Mouse (Mus musculus) heart, embryonic 15.5 days (tissue): ENCODE measurements around the gene Ell. TPM values are rescaled to one million over a fixed set of nuclear protein-coding genes. Genes with fewer than 3 reads are reported as not detected.

Experiments
- ATAC-seq: fragments of 200-750 bp; cut with Nextera tagmentation; replicated peaks from 2 replicates; pipeline ENCODE4 v1.8.0; 2017; ENCODE audit warnings: low read depth, moderate TSS enrichment; ENCODE audit not compliant: insufficient number of reproducible peaks, insufficient read depth, low FRiP score
- H3K27ac ChIP-seq: fragments of 300-500 bp; sonication (generic); 2 replicates; pipeline ENCODE4 v1.5.1; 2015; ENCODE audit warnings: mild to moderate bottlenecking, inconsistent platforms
- H3K27me3 ChIP-seq: fragments of 300-500 bp; sonication (generic); 2 replicates; pipeline ENCODE4 v1.6.1; 2015; ENCODE audit warnings: inconsistent platforms
- H3K36me3 ChIP-seq: fragments of 300-500 bp; sonication (generic); 2 replicates; pipeline ENCODE4 v1.6.1; 2015; ENCODE audit warnings: mild to moderate bottlenecking, inconsistent platforms
- H3K4me1 ChIP-seq: fragments of 300-500 bp; sonication (generic); replicated peaks from 2 replicates; pipeline ENCODE4 v1.6.1; 2015; ENCODE audit warnings: inconsistent platforms
- H3K4me2 ChIP-seq: fragments of 300-500 bp; sonication (generic); 2 replicates; pipeline ENCODE4 v1.6.1; 2015; ENCODE audit warnings: inconsistent platforms, mild to moderate bottlenecking, moderate library complexity
- H3K4me3 ChIP-seq: fragments of 300-500 bp; sonication (generic); 2 replicates; pipeline ENCODE4 v1.5.1; 2015; ENCODE audit warnings: mild to moderate bottlenecking, inconsistent platforms
- H3K9ac ChIP-seq: fragments of 300-500 bp; sonication (generic); 2 replicates; pipeline ENCODE4 v1.6.1; 2015; ENCODE audit warnings: mild to moderate bottlenecking, inconsistent platforms
- H3K9me3 ChIP-seq: fragments of 300-500 bp; sonication (generic); replicated peaks from 2 replicates; pipeline ENCODE4 v1.6.1; 2016; ENCODE audit warnings: inconsistent platforms
- WGBS: fragments of 180-500 bp; shearing (Covaris S2); methylation state at CpG from one replicate; pipeline ENCODE4 v1.1.7; 2015; ENCODE audit warnings: mixed read lengths; 5-methylcytosine and 5-hydroxymethylcytosine counted together
- polyA plus RNA-seq: library from polyadenylated mRNA; unstranded; fragments of >200 nt; fragmentation: Nextera tagmentation; extraction: Ambion mirVana; gene quantifications from 2 replicates; pipeline ENCODE4 v1.2.1, GENCODE M21; 2015

Gene Ell
- polyA plus RNA-seq, 1 experiment from 2014 or later, result 10.8 TPM

DNA sequence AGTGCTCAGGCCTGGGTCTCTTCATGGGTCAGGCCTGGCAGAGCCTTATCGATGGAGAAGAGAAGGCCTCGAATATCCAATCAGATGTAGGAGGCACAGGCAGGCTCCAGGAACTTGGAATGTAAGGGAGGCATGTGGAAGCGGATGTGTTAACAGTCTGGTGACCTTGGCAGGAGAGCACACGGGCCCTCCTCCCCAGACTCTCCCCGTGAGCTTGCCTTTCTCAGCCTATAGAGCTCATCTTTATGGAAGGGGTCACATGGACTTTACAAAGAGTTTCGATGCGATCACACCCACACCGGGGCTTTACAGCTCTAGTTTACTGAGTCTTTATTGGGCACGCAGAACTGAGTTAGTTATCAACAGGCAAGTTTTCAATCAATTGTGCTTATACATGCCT is 99.5 kb downstream of the Ell start:
- Histone ChIP-seq H3K4me3 (no peak overlapping the region), H3K27me3 (no peaks in the 10 kb centered on the region), H3K9me3 (no peaks in the 10 kb centered on the region), H3K9ac (no peak overlapping the region), H3K4me2 (no peak overlapping the region), H3K27ac (no peak overlapping the region; the same call in 1 of the 2 replicates), H3K4me1 (peaks cover 30% of the 10 kb centered on the region), H3K36me3 (no peaks in the 10 kb centered on the region)
- WGBS, result 52% methylated on average over 9 of the region's 9 CpGs
- ATAC-seq, result no peak

Other genes starting within 250 kb of the Ell start
- 25.2 and 33.6 TPM in 2 replicates for gene Ddx49, start 237.0 kb upstream of the Ell start, polyA plus RNA-seq
- gene Cope, start 236.9 kb upstream of the Ell start, polyA plus RNA-seq, result 241 and 335 TPM in 2 replicates
- gene Cers1, start 223.7 kb upstream of the Ell start, polyA plus RNA-seq, result 1.3 and 2.3 TPM in 2 replicates
- 0.31 and 1.4 TPM in 2 replicates for gene Gdf1, start 209.6 kb upstream of the Ell start, polyA plus RNA-seq
- 10.5 and 13.4 TPM in 2 replicates for gene Upf1, start 186.2 kb upstream of the Ell start, polyA plus RNA-seq
- gene Comp, start 165.9 kb upstream of the Ell start, polyA plus RNA-seq, result 2.8 and 4.0 TPM in 2 replicates
- gene Crtc1, start 99.9 kb upstream of the Ell start, polyA plus RNA-seq, result 8.7 and 14.2 TPM in 2 replicates
- 8.7 and 12.7 TPM in 2 replicates for gene Klhl26, start 62.5 kb upstream of the Ell start, polyA plus RNA-seq
- gene Tmem59l, start 52.1 kb upstream of the Ell start, polyA plus RNA-seq, result 0.24 and 0.96 TPM in 2 replicates
- 3.8 and 11.1 TPM in 2 replicates for gene Crlf1, start 46.3 kb upstream of the Ell start, polyA plus RNA-seq
- 116 and 117 TPM in 2 replicates for gene Rex1bd, start 32.7 kb upstream of the Ell start, polyA plus RNA-seq
- 684 and 768 TPM in 2 replicates for gene Uba52, start 28.7 kb upstream of the Ell start, polyA plus RNA-seq
- 203 and 274 TPM in 2 replicates for gene Fkbp8, start 11.7 kb upstream of the Ell start, polyA plus RNA-seq
- gene Kxd1, start 11.5 kb upstream of the Ell start, polyA plus RNA-seq, result 64.5 and 68.8 TPM in 2 replicates
- gene Isyna1, start 54.9 kb downstream of the Ell start, polyA plus RNA-seq, result 92.9 and 121 TPM in 2 replicates
- 62.1 and 82.6 TPM in 2 replicates for gene Ssbp4, start 69.4 kb downstream of the Ell start, polyA plus RNA-seq
- 1.4 and 3.4 TPM in 2 replicates for gene Lrrc25, start 76.7 kb downstream of the Ell start, polyA plus RNA-seq
- 0.89 and 1.3 TPM in 2 replicates for gene Gdf15, start 93.0 kb downstream of the Ell start, polyA plus RNA-seq
- gene Pgpep1, start 120.9 kb downstream of the Ell start, polyA plus RNA-seq, result 32.2 and 36.3 TPM in 2 replicates
- gene Lsm4, start 133.8 kb downstream of the Ell start, polyA plus RNA-seq, result 256 and 281 TPM in 2 replicates
- gene Jund, start 159.5 kb downstream of the Ell start, polyA plus RNA-seq, result 79.8 and 89.0 TPM in 2 replicates
- gene Iqcn, start 164.0 kb downstream of the Ell start, polyA plus RNA-seq, result 0.04 TPM in 2 replicates
- gene Gm3336, start 179.1 kb downstream of the Ell start, polyA plus RNA-seq, result not detected in 2 replicates
- gene Pde4c, start 184.3 kb downstream of the Ell start, polyA plus RNA-seq, result 0.19 and 0.32 TPM in 2 replicates
- 21.0 and 25.5 TPM in 2 replicates for gene Rab3a, start 215.2 kb downstream of the Ell start, polyA plus RNA-seq
- 43.0 and 45.2 TPM in 2 replicates for gene Mpv17l2, start 221.5 kb downstream of the Ell start, polyA plus RNA-seq
- 28.0 and 45.8 TPM in 2 replicates for gene Pik3r2, start 237.3 kb downstream of the Ell start, polyA plus RNA-seq